Mouse (Mus musculus) lung, embryonic 16.5 days (tissue): ENCODE results near the gene Bgn. TPM values are rescaled to one million over a fixed set of nuclear protein-coding genes. Genes with fewer than 3 reads are reported as not detected.

Experiments used
- ATAC-seq: fragments of 200-750 bp; cut with Nextera tagmentation; 2 replicates; pipeline ENCODE4 v1.8.0; 2017; ENCODE audit warnings: low read depth, mild to moderate bottlenecking, moderate library complexity
- H3K27ac ChIP-seq: fragments of 300-500 bp; sonication (generic); 2 replicates; pipeline ENCODE4 v1.5.1; 2014; ENCODE audit warnings: mild to moderate bottlenecking, control low read depth, low read length
- H3K27me3 ChIP-seq: fragments of 300-500 bp; sonication (generic); 2 replicates; pipeline ENCODE4 v1.6.1; 2014; ENCODE audit warnings: low read depth, low read length, mixed read lengths; ENCODE audit not compliant: control insufficient read depth, insufficient read depth
- H3K36me3 ChIP-seq: fragments of 300-500 bp; sonication (generic); 2 replicates; pipeline ENCODE4 v1.6.1; 2014; ENCODE audit warnings: low read length; ENCODE audit not compliant: control insufficient read depth, insufficient read depth
- H3K4me1 ChIP-seq: fragments of 300-500 bp; sonication (generic); replicated peaks from 2 replicates; pipeline ENCODE4 v1.6.1; 2014; ENCODE audit warnings: low read length, mixed read lengths; ENCODE audit not compliant: control insufficient read depth, insufficient read depth
- H3K4me2 ChIP-seq: fragments of 300-500 bp; sonication (generic); 2 replicates; pipeline ENCODE4 v1.6.1; 2014; ENCODE audit warnings: low read depth, low read length, control low read depth
- H3K4me3 ChIP-seq: fragments of 300-500 bp; sonication (generic); 2 replicates; pipeline ENCODE4 v1.5.1; 2014; ENCODE audit warnings: mild to moderate bottlenecking, low read length, control low read depth
- H3K9ac ChIP-seq: fragments of 300-500 bp; sonication (generic); 2 replicates; pipeline ENCODE4 v1.6.1; 2014; ENCODE audit warnings: low read length, control low read depth
- H3K9me3 ChIP-seq: fragments of 300-500 bp; sonication (generic); 2 replicates; pipeline ENCODE4 v1.6.1; 2016; ENCODE audit warnings: low read length; ENCODE audit not compliant: control insufficient read depth
- WGBS: fragments of 180-500 bp; shearing (Covaris S2); extraction: QIAGEN DNeasy Blood & Tissue Kit; methylation state at CpG from one replicate; pipeline ENCODE4 v1.1.7; 2014; 5-methylcytosine and 5-hydroxymethylcytosine counted together
- polyA plus RNA-seq: library from polyadenylated mRNA; unstranded; fragments of >200 nt; fragmentation: Nextera tagmentation; extraction: Ambion mirVana; gene quantifications from 2 replicates; pipeline ENCODE4 v1.2.1, GENCODE M21; 2015

The Bgn gene
- polyA plus RNA-seq: 206 and 225 TPM in 2 replicates

GRCm38 (mm10) chrX:73483484-73483810 lies at the start of gene Bgn:
Gene Bgn, plus strand, starts transcription at chrX:73483602.
- whole genome bisulfite sequencing: 24% methylated on average over 7 of the region's 14 CpGs
- Histone ChIP-seq H3K9ac (peak within 1 kb of the TSS; percentile 71), H3K4me1 (peaks cover 21% of the 10 kb centered on the region), H3K9me3 (no peaks in the 10 kb centered on the region), H3K4me2 (peak within 1 kb of the TSS; percentile 57), H3K36me3 (no peaks in the 10 kb centered on the region), H3K27ac (peak within 1 kb of the TSS; percentile 83), H3K27me3 (no peaks in the 10 kb centered on the region), H3K4me3 (peak within 1 kb of the TSS; percentile 55)
- ATAC-seq: peak; percentile 75

- Histone ChIP-seq H3K9ac (no peak within 1 kb of the TSS), H3K9me3 (no peaks in the 10 kb centered on the region), H3K27me3 (no peaks in the 10 kb centered on the region), H3K4me3 (no peak within 1 kb of the TSS), H3K27ac (no peak within 1 kb of the TSS), H3K36me3 (no peaks in the 10 kb centered on the region), H3K4me2 (no peak within 1 kb of the TSS), H3K4me1 (no peaks in the 10 kb centered on the region)
- 50% methylated on average over 11 of the region's 11 CpGs for WGBS
- ATAC-seq: no peak
These were observed 48.1 kb upstream of the Bgn start, which contains the start of gene Trex2 for GRCm38 (mm10) chrX:73435252-73435651. Gene Trex2, minus strand, starts transcription at chrX:73435344.

GRCm38 (mm10) chrX:73441428-73441827 lies 42.0 kb upstream of the Bgn start:
- ATAC-seq: no peak
- no peak overlapping the region for H3K9ac ChIP-seq
- no peak overlapping the region for H3K4me2 ChIP-seq
- H3K9me3 ChIP-seq: no peaks in the 10 kb centered on the region
- no peaks in the 10 kb centered on the region for H3K4me1 ChIP-seq
- no peak overlapping the region for H3K27ac ChIP-seq
- no peaks in the 10 kb centered on the region for H3K27me3 ChIP-seq
- no peak overlapping the region for H3K4me3 ChIP-seq
- 51% methylated on average over 2 of the region's 2 CpGs for WGBS
- no peaks in the 10 kb centered on the region; the same call in 1 of the 2 replicates for H3K36me3 ChIP-seq

- no peak overlapping the region for H3K27ac ChIP-seq
- H3K9ac ChIP-seq: no peak overlapping the region
- no peak for ATAC-seq
- no peak overlapping the region for H3K4me2 ChIP-seq
- H3K4me3 ChIP-seq: no peak overlapping the region
- no peaks in the 10 kb centered on the region for H3K27me3 ChIP-seq
- H3K36me3 ChIP-seq: no peaks in the 10 kb centered on the region
- no peaks in the 10 kb centered on the region for H3K4me1 ChIP-seq
- WGBS: 12% methylated on average over 2 of the region's 2 CpGs
- H3K9me3 ChIP-seq: no peaks in the 10 kb centered on the region
These were observed 31.5 kb upstream of the Bgn start for GRCm38 (mm10) chrX:73451949-73452348.

- Histone ChIP-seq H3K27me3 (no peaks in the 10 kb centered on the region), H3K9ac (peak within 1 kb of the TSS; percentile 67), H3K9me3 (no peaks in the 10 kb centered on the region), H3K4me1 (no peaks in the 10 kb centered on the region), H3K4me2 (peak within 1 kb of the TSS; percentile 62), H3K4me3 (peak within 1 kb of the TSS; percentile 62), H3K27ac (no peak within 1 kb of the TSS), H3K36me3 (no peaks in the 10 kb centered on the region)
- WGBS: 14% methylated on average over 26 of the region's 26 CpGs
- peak; percentile 100 for ATAC-seq
These were observed 24.5 kb upstream of the Bgn start, which contains the start of gene Haus7 for GRCm38 (mm10) chrX:73458877-73459392. Gene Haus7, minus strand, starts transcription at chrX:73459044.

GRCm38 (mm10) chrX:73460792-73461191 lies 22.6 kb upstream of the Bgn start:
- ATAC-seq: no peak
- Histone ChIP-seq H3K4me3 (no peak overlapping the region), H3K27me3 (no peaks in the 10 kb centered on the region), H3K36me3 (no peaks in the 10 kb centered on the region), H3K4me1 (0 out of 2 replicates have a peak, but pooled peaks cover 3% of the 10 kb centered on the region), H3K4me2 (no peak overlapping the region), H3K9ac (no peak overlapping the region), H3K9me3 (no peaks in the 10 kb centered on the region), H3K27ac (no peak overlapping the region)
- 72% methylated on average over 4 of the region's 4 CpGs for WGBS

- peak; percentile 88 for ATAC-seq
- Histone ChIP-seq H3K4me3 (no peak overlapping the region), H3K27ac (peak overlapping the region; percentile 85)
These were observed 17.8 kb upstream of the Bgn start for GRCm38 (mm10) chrX:73465483-73466186.

GRCm38 (mm10) chrX:73467446-73468241 lies 15.8 kb upstream of the Bgn start:
- 45% methylated on average over 5 of the region's 5 CpGs for WGBS
- Histone ChIP-seq H3K27me3 (no peaks in the 10 kb centered on the region), H3K4me3 (no peak overlapping the region), H3K9ac (no peak overlapping the region), H3K4me1 (peaks cover 14% of the 10 kb centered on the region), H3K27ac (peak overlapping the region; percentile 71), H3K9me3 (no peaks in the 10 kb centered on the region), H3K36me3 (no peaks in the 10 kb centered on the region), H3K4me2 (no peak overlapping the region)
- peak; percentile 50; the same call in 1 of the 2 replicates for ATAC-seq

More at GRCm38 (mm10) chrX:73465483-73466186, 17.8 kb upstream of the Bgn start:
- no peak overlapping the region for H3K9ac ChIP-seq
- 32% methylated on average over 9 of the region's 9 CpGs for WGBS
- H3K9me3 ChIP-seq: no peaks in the 10 kb centered on the region
- no peaks in the 10 kb centered on the region for H3K27me3 ChIP-seq
- H3K36me3 ChIP-seq: no peaks in the 10 kb centered on the region
- no peak overlapping the region for H3K4me2 ChIP-seq
- H3K4me1 ChIP-seq: peaks cover 14% of the 10 kb centered on the region

- Histone ChIP-seq H3K27ac (peak overlapping the region; percentile 71), H3K9ac (no peak overlapping the region), H3K9me3 (no peaks in the 10 kb centered on the region), H3K36me3 (no peaks in the 10 kb centered on the region), H3K27me3 (no peaks in the 10 kb centered on the region), H3K4me1 (peaks cover 14% of the 10 kb centered on the region), H3K4me3 (no peak overlapping the region), H3K4me2 (no peak overlapping the region)
- WGBS: 53% methylated on average over 3 of the region's 3 CpGs
- peak; percentile 67 for ATAC-seq
These were observed 15.1 kb upstream of the Bgn start for GRCm38 (mm10) chrX:73468330-73468729.
